Comparison of ENCODE assay signal across 10 mouse cellular contexts in genomic region chr13:40728626-40728990, GRCm38 (mm10). TPM values are rescaled to one million over a fixed set of nuclear protein-coding genes. Genes with fewer than 3 reads are reported as not detected.
DNase-seq lines count a peak whose midpoint lies in the region; ATAC-seq and TF ChIP-seq lines count a peak whose summit lies in the region.
"Had no signal": no experiment of that assay in that cellular context is flagged by ENCODE, and none has a peak within 500 bp of the region (broad histone marks: within the 10 kb centered on the region; RNA-seq: fewer than 3 reads in every experiment).

No protein-coding gene starts in this region.

- H3K9me3 ChIP-seq in forebrain, embryonic 10.5 days, result no peaks in the 10 kb centered on the region
- no peaks in the 10 kb centered on the region for H3K9me3 ChIP-seq in forebrain, postnatal 0 days (ENCODE audit: low read length)
- no peaks in the 10 kb centered on the region for H3K9me3 ChIP-seq in midbrain, embryonic 11.5 days (ENCODE audit: control insufficient read depth, low read length)
- no peaks in the 10 kb centered on the region for H3K9me3 ChIP-seq in liver, embryonic 12.5 days (replicated peaks)

- H3K4me2 ChIP-seq in forebrain, postnatal 0 days (ENCODE audit: low read depth), result no peak overlapping the region
- H3K4me2 ChIP-seq in midbrain, embryonic 11.5 days, result no peak overlapping the region; the same call in 1 of the 2 replicates
- H3K4me2 ChIP-seq in liver, embryonic 12.5 days, result no peak overlapping the region

- H3K4me1 ChIP-seq in forebrain, embryonic 10.5 days, result peaks cover 50% of the 10 kb centered on the region
- H3K4me1 ChIP-seq in forebrain, postnatal 0 days (ENCODE audit: insufficient read depth), result peaks cover 3% of the 10 kb centered on the region; the same call in 1 of the 2 replicates
- H3K4me1 ChIP-seq in testis, adult 2 months (ENCODE audit: control insufficient read depth, insufficient read depth, low read length), result peaks cover 25% of the 10 kb centered on the region
- peaks cover 9% of the 10 kb centered on the region for H3K4me1 ChIP-seq in midbrain, embryonic 11.5 days (ENCODE audit: control insufficient read depth, insufficient read depth, low read length)
- peaks cover 13% of the 10 kb centered on the region for H3K4me1 ChIP-seq in liver, embryonic 12.5 days

- H3K36me3 ChIP-seq in forebrain, embryonic 10.5 days (replicated peaks), result no peaks in the 10 kb centered on the region
- no peaks in the 10 kb centered on the region for H3K36me3 ChIP-seq in forebrain, postnatal 0 days (ENCODE audit: insufficient read depth)
- H3K36me3 ChIP-seq in testis, adult 2 months (ENCODE audit: control insufficient read depth, insufficient read depth, low read length), result no peaks in the 10 kb centered on the region
- H3K36me3 ChIP-seq in midbrain, embryonic 11.5 days (ENCODE audit: control insufficient read depth, insufficient read depth, low read length), result no peaks in the 10 kb centered on the region
- H3K36me3 ChIP-seq in liver, embryonic 12.5 days, result no peaks in the 10 kb centered on the region

- H3K27ac ChIP-seq in forebrain, embryonic 10.5 days, result peak overlapping the region; percentile 92
- H3K27ac ChIP-seq in forebrain, postnatal 0 days (ENCODE audit: low read depth, low read length), result no peak overlapping the region
- no peak overlapping the region for H3K27ac ChIP-seq in testis, adult 2 months (ENCODE audit: control insufficient read depth, insufficient read depth, low read depth, low read length)
- H3K27ac ChIP-seq in midbrain, embryonic 11.5 days (ENCODE audit: low read depth, low read length), result peak overlapping the region; percentile 20; the same call in 1 of the 2 replicates
- no peak overlapping the region for H3K27ac ChIP-seq in liver, embryonic 12.5 days
- H3K27ac ChIP-seq: liver, embryonic 14.5 days had no signal

- TF ChIP-seq CTCF in forebrain, postnatal 0 days (IDR thresholded peaks at IDR 0.05; ENCODE audit: low read depth), result no peak
- TF ChIP-seq CTCF in testis, adult 2 months (IDR thresholded peaks at IDR 0.05; ENCODE audit: control insufficient read depth, insufficient read depth, insufficient replicate concordance, low read depth, low read length), result no peak

- no peak for TF ChIP-seq POLR2A in testis, adult 2 months (IDR thresholded peaks at IDR 0.05; ENCODE audit: control insufficient read depth, low read depth, low read length)

- peak overlapping the region; percentile 63 for H3K4me3 ChIP-seq in forebrain, embryonic 10.5 days
- no peak overlapping the region for H3K4me3 ChIP-seq in forebrain, postnatal 0 days (ENCODE audit: low read depth, low read length)
- 0 out of 2 replicates have a peak overlapping the region, but pooled peaks have one; percentile 9 for H3K4me3 ChIP-seq in testis, adult 2 months (ENCODE audit: control insufficient read depth, low read depth, low read length)
- H3K4me3 ChIP-seq in midbrain, embryonic 11.5 days (ENCODE audit: low read depth, low read length), result peak overlapping the region; percentile 20
- no peak overlapping the region for H3K4me3 ChIP-seq in liver, embryonic 12.5 days

- H3K27me3 ChIP-seq in forebrain, embryonic 10.5 days (ENCODE audit: poor library complexity, severe bottlenecking), result peaks cover 98% of the 10 kb centered on the region
- peaks cover 58% of the 10 kb centered on the region for H3K27me3 ChIP-seq in forebrain, postnatal 0 days (ENCODE audit: insufficient read depth, low read length)
- peaks cover 14% of the 10 kb centered on the region for H3K27me3 ChIP-seq in testis, adult 2 months (ENCODE audit: control insufficient read depth, insufficient read depth, low read length)
- H3K27me3 ChIP-seq in midbrain, embryonic 11.5 days (ENCODE audit: control insufficient read depth, insufficient read depth, low read length), result peaks cover 84% of the 10 kb centered on the region
- peaks cover 94% of the 10 kb centered on the region for H3K27me3 ChIP-seq in liver, embryonic 12.5 days (replicated peaks)

- no peak for DNase-seq in forebrain, embryonic 10.5 days (ENCODE audit: extremely low spot score, low spot score)
- DNase-seq in forebrain, postnatal 0 days, result no peak
- no peak for DNase-seq in testis, postnatal 10 days (ENCODE audit: low spot score)
- DNase-seq in midbrain, embryonic 11.5 days (ENCODE audit: low spot score, missing footprints), result no peak
- no peak for DNase-seq in spleen, postnatal 4 days (ENCODE audit: low spot score in 2 of 2)
- no peak for DNase-seq in gastrocnemius, adult 18-20 months (ENCODE audit: low spot score)
- DNase-seq: spleen, adult 18-20 months had no signal

- no peak for ATAC-seq in forebrain, postnatal 0 days
- no peak for ATAC-seq in midbrain, embryonic 11.5 days (ENCODE audit: low FRiP score)
- ATAC-seq in liver, embryonic 12.5 days, result no peak

- no peak overlapping the region for H3K9ac ChIP-seq in forebrain, postnatal 0 days
- H3K9ac ChIP-seq in midbrain, embryonic 11.5 days (ENCODE audit: low read length), result peak overlapping the region; percentile 33; the same call in 1 of the 2 replicates
- H3K9ac ChIP-seq in liver, embryonic 12.5 days, result no peak overlapping the region
- H3K9ac ChIP-seq: liver, embryonic 14.5 days had no signal

- WGBS in forebrain, embryonic 10.5 days, result under 1% methylated on average over 15 of the region's 15 CpGs
- WGBS in forebrain, postnatal 0 days, result 3% methylated on average over 15 of the region's 15 CpGs
- WGBS in midbrain, embryonic 11.5 days, result 1% methylated on average over 15 of the region's 15 CpGs
- 1% methylated on average over 15 of the region's 15 CpGs for WGBS in liver, embryonic 12.5 days (ENCODE audit: insufficient replicate concordance)

RNA-seq across cellular contexts. Expression of gene Tfap2a, which starts 9.6 kb away (rescaled TPM):
- 5.1 and 5.3 TPM in 2 replicates for polyA plus RNA-seq in forebrain, embryonic 10.5 days (2016; fragmentation: Nextera tagmentation; extraction: Ambion mirVana)
- total RNA-seq in forebrain, postnatal 0 days (2014; rRNA removed), result 0.38 TPM in 1 of 2 replicates, not detected in the other
- polyA plus RNA-seq in forebrain, postnatal 0 days (2015; fragmentation: Nextera tagmentation; extraction: Ambion mirVana), result 0.18 and 0.28 TPM in 2 replicates
- polyA plus RNA-seq in testis, adult 2 months (2012; rRNA removed), result 0.23 and 1.2 TPM in 2 replicates
- 3.0 and 4.7 TPM in 2 replicates for polyA plus RNA-seq in midbrain, embryonic 11.5 days (2014; fragmentation: Nextera tagmentation; extraction: Ambion mirVana)
- under 1 TPM in 1 of 2 experiments, not detected in 1; 0.07 TPM for total RNA-seq in gastrocnemius, adult 18-20 months (2021)
- 0.07 TPM in 2 replicates for polyA plus RNA-seq in liver, embryonic 12.5 days (2016; fragmentation: Nextera tagmentation; extraction: Ambion mirVana)

Comparison
In these comparisons a context has a peak if more than half of its experiments do, and no peak if none do; other contexts are left out.
1. H3K27ac ChIP-seq: peak in forebrain, embryonic 10.5 days (single experiment) and midbrain, embryonic 11.5 days (single experiment); none in forebrain, postnatal 0 days (single experiment), testis, adult 2 months (single experiment) and liver, embryonic 12.5 days (single experiment).
2. H3K4me3 ChIP-seq: peak in forebrain, embryonic 10.5 days (single experiment), testis, adult 2 months (single experiment) and midbrain, embryonic 11.5 days (single experiment); none in forebrain, postnatal 0 days (single experiment) and liver, embryonic 12.5 days (single experiment).